Mouse (Mus musculus) embryonic fibroblast, embryonic 13.5 days (primary cell): ENCODE measurements around the gene Clcnkb. TPM values are rescaled to one million over a fixed set of nuclear protein-coding genes. Genes with fewer than 3 reads are reported as not detected.

Experiments used
- H3K27ac ChIP-seq: 2 replicates; pipeline ENCODE4 v1.5.1; 2012; ENCODE audit warnings: low read length, control low read depth, inconsistent platforms; ENCODE audit not compliant: insufficient read depth
- H3K4me1 ChIP-seq: 2 replicates; pipeline ENCODE4 v1.6.1; 2011; ENCODE audit warnings: low read length; ENCODE audit not compliant: control insufficient read depth, insufficient read depth
- H3K4me3 ChIP-seq: 2 replicates; pipeline ENCODE4 v1.5.1; 2011; ENCODE audit warnings: mild to moderate bottlenecking, control low read depth, low read length; ENCODE audit not compliant: insufficient read depth
- CTCF ChIP-seq: IDR thresholded peaks from 2 replicates; pipeline ENCODE4 v1.5.1; 2011; ENCODE audit warnings: mild to moderate bottlenecking, control low read depth, low read length, moderate library complexity, borderline replicate concordance; ENCODE audit not compliant: insufficient read depth
- POLR2A ChIP-seq: IDR thresholded peaks from 2 replicates; pipeline ENCODE4 v1.6.1; 2011; ENCODE audit warnings: low read depth, mild to moderate bottlenecking, control low read depth, low read length, moderate library complexity
- polyA plus RNA-seq: library from polyadenylated mRNA; stranded (reverse); fragments of >200 nt; gene quantifications from 2 replicates; pipeline ENCODE4 v1.2.4, GENCODE M21; 2011; ENCODE audit warnings: low read depth; ENCODE audit not compliant: missing spikeins, insufficient read length

Gene Clcnkb
- polyA plus RNA-seq, 1 experiment = not detected

DNA sequence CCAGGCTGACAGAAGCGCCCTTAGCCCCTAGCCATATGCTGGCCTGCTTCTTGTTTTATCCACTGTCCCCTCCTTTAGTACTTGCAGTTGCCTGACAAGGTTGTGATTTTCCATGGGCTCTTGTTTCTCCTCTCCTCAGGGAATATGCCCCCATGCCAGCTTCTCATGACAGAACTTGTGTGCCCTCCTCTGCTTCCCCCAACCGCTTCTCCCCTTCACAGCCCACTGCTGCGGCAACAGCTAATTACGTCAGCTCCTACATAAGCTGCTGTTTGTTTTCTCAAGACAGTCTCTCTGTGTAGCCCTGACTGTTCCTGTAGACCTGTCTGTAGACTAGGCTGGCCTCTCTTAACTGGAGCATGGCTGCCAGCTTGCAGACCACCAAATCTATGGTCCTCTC is 39.7 kb upstream of the Clcnkb start:
- TF ChIP-seq POLR2A (no peak), CTCF (no peak)
- no peak overlapping the region for H3K4me3 ChIP-seq
- peak overlapping the region; percentile 86; the same call in 1 of the 2 replicates for H3K27ac ChIP-seq
- H3K4me1 ChIP-seq = peaks cover 10% of the 10 kb centered on the region

DNA sequence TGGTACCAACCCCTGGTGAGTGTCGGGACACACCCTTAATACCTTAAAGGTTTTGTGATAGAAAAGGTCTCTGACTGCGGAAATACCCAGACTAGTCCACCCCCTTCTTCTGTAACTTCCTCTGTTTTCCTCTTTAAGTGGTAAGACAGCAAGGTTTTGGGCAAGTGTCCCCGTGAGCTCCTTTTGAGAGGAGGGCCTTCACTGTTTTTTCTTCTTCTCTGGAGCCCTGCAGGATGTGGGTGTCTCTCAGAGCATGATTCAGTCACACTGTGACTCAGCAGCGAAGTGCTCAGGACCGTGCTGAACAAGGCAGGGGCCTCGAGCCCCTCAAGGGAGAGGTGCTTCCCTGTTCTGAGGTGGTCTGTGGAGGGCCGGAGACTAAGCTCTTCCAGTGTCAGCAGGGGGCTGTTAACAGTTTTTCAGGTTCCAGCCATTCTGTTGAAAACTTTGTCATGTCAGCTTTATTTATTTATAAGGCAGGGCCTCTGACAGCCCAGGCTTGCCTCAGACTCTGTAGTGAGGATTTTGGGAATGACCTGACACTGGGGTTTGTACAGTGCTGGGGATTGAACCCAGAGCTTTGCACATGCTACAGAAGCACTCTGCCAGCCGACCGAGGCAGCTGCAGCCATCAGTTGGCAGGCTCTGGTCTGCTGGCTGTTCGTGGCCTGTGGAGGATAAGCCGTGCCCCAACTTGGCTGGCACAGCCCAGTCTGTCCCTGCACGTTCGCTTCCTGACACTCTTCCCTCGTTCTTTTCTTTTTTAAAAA is 39.0 kb upstream of the Clcnkb start:
- Histone ChIP-seq H3K4me3 (no peak overlapping the region), H3K27ac (peak overlapping the region; percentile 86), H3K4me1 (peaks cover 10% of the 10 kb centered on the region)
- TF ChIP-seq POLR2A (no peak), CTCF (no peak)

- no peak for TF ChIP-seq POLR2A
- no peak for TF ChIP-seq CTCF
- Histone ChIP-seq H3K4me3 (no peak overlapping the region), H3K4me1 (peaks cover 10% of the 10 kb centered on the region), H3K27ac (no peak overlapping the region)
Observed at GRCm38 (mm10) chr4:141451916-141452450, 36.2 kb upstream of the Clcnkb start.

GRCm38 (mm10) chr4:141451251-141451650 is 35.4 kb upstream of the Clcnkb start:
- Histone ChIP-seq H3K27ac (no peak overlapping the region), H3K4me1 (peaks cover 10% of the 10 kb centered on the region), H3K4me3 (no peak overlapping the region)
- no peak for TF ChIP-seq CTCF
- no peak for TF ChIP-seq POLR2A

DNA sequence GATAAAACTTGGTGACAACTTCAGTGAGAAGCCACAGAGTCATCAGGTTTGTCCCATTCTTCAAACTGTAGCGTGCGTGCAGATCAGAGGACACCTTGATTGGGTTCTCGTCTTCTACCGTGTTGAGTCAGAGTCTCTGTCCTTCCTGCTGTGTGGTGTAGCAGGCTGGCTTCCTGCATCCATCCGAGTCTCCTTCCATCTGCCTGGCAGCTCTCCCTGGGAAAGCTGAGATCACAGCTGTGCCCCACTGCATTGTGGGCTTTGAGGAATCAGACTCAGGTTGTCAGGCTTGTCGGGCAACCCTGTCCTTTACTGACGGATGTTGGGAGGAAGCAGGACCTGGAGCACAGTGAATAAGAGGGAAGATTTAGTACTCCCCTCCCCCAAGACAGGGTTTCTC is 30.4 kb upstream of the Clcnkb start:
- TF ChIP-seq CTCF (no peak), POLR2A (no peak)
- H3K4me3 ChIP-seq = no peak overlapping the region
- no peaks in the 10 kb centered on the region for H3K4me1 ChIP-seq
- no peak overlapping the region for H3K27ac ChIP-seq

DNA sequence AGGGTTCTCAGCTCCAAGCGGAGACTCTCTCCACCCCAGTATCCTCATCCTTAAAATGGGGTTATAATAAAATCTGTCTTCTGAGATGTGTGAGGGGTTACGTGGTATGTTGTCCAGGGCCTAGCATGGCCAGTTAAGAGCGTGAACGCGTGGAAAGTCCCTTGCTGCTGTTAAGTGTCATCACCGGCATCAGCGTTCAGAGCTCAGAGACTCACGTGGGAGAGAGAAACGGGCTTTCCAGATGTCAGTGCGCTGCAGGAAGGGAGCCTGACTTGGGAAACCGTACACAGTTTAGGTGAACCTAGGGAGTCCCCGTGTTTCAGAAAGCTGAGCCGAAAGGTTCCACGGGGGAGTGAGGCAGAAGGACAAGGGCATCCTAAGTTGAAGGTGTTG is 29.5 kb upstream of the Clcnkb start:
- TF ChIP-seq CTCF = no peak
- TF ChIP-seq POLR2A = no peak
- Histone ChIP-seq H3K4me3 (peak overlapping the region; percentile 76), H3K27ac (no peak overlapping the region), H3K4me1 (no peaks in the 10 kb centered on the region)

GRCm38 (mm10) chr4:141444451-141445327 is 28.9 kb upstream of the Clcnkb start, which contains the start of gene Zbtb17:
Gene Zbtb17, plus strand, starts transcription at chr4:141444654.
- no peak for TF ChIP-seq CTCF
- TF ChIP-seq POLR2A = peak; percentile 67
- H3K4me1 ChIP-seq = no peaks in the 10 kb centered on the region
- H3K27ac ChIP-seq = no peak within 1 kb of the TSS; the same call in 1 of the 2 replicates
- H3K4me3 ChIP-seq = peak within 1 kb of the TSS; percentile 76

DNA sequence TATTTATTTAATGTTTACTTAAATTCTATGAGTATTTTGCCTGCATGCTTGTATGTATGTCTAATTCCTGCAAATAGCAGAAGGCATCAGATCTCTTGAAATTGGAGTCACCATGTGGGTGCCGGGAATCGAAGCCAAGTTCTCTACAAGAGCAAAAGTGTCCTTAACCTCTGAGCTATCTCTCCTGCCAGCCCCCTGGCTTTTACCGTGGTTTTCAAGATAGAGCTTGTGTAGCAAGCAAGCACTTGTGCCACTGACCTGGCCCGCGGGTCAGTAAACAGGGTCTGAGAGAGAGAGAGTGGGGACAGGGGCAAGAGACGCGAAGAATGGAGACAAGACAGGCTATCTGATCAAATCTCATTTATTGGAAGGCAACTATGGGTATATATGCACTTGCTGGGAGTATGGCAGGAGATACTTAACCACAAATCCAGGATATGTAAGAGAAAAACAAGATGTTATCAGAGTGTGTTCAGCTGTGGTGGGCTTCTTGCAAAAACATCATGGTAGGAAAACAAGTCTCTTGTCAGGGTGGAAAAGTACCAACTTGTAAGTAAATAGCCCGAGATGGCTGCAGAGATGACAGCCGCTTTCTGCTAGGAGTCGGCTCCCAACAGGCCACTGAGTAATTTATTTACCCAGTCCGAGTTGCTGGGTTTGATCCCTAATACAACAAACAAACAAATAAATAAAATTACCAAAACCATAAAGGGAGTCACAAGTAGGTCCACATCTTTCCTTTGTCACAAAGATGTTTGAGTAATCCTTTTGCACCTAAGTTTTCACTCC is 28.0 kb upstream of the Clcnkb start:
- H3K4me3 ChIP-seq = peak overlapping the region; percentile 66
- H3K4me1 ChIP-seq = no peaks in the 10 kb centered on the region
- TF ChIP-seq CTCF = no peak
- TF ChIP-seq POLR2A = no peak
- H3K27ac ChIP-seq = no peak overlapping the region; the same call in 1 of the 2 replicates

- Histone ChIP-seq H3K27ac (no peak overlapping the region), H3K4me3 (no peak overlapping the region), H3K4me1 (no peaks in the 10 kb centered on the region)
- TF ChIP-seq CTCF (no peak), POLR2A (no peak)
Observed at GRCm38 (mm10) chr4:141440877-141441276, 25.1 kb upstream of the Clcnkb start.
